Mouse (Mus musculus): Measurements from ENCODE around the gene Aar2. TPM values are rescaled to one million over a fixed set of nuclear protein-coding genes. Genes with fewer than 3 reads are reported as not detected.

Gene Aar2
- 15.5 and 28.5 TPM in 2 replicates for total RNA-seq (2023)

DNA sequence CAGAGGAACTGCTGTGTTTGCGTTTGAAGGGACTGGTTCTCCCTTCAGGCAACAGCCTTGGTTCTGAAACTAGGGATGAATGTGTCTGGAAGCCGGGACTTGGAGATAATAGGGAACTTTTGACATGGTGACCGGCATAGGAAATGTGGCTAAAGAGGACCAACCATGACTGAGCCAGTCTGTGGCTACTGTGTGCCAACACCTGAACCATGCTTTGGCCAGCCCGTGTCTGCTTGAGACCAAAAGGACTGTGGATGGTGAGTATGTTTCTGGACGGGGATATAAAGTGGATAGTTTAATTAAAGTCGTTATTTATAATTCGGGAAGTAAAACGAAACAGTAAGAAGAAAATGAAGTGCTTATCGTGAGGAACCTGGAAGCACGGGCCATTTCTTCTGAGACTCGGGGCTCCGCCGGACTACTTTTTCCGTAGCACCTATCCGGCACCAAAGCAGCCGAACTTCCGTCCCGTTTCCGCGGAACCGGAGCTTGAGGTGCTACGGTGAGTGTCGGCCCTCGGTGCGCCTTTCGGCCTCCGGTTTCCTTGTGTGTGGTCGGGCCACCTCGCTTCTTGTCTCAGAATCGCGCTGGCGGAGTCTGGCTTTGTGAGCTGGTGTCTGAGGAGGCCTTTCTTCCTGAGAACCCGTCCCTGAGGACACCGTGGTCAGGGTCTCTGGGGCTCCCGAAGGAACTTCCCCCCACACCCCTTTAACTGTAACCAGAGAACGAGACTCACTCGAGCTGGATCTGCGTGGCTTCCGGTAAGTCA lies at the start of gene Aar2:
TSS of gene Aar2 (plus strand) at position 462 of the 769 bp plus-strand sequence.

DNA sequence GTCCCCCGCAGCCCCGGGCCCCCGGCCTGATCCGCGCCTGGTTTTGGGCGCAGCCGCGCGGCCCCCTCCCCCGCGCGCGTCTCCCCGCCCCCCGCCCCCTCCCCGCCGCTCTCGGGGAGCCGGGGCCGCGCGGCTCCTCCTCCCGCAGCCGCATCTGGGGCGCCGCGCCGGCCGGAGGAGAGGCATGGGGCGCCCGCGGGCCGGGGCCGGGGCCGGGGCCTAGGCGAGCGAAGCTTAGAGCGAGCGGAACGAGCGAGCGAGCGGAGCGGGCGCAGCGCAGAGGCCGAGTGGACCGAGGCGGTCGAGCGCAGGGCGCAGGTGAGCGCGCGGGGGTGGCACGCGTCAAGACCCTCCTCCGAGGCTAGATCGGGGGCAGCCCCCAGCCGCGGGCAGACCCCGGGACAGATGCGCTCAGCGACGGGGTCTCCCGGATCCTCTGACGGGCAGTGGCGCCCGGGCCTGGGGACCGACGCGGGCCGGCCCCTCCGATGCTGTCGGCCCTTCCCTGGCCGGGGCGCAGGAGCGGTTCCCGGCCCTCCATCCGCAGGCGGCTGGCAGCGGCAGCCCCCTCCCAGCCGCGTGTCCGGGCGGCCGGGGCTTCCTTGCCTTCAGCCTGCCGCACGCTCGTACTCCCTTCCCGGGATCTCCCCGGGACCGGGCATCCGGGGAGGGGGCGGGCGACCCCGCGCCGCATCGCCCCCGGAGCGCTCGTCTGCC lies 66.3 kb downstream of the Aar2 start, which contains the start of gene Dlgap4:
TSS of gene Dlgap4 (plus strand) at position 165 of the 717 bp plus-strand sequence.

Other genes with a start within 250 kb of the Aar2 start
- 6.1 and 11.3 TPM in 2 replicates for gene Cnbd2, start 235.3 kb upstream of the Aar2 start, total RNA-seq (2023)
- 148 and 170 TPM in 2 replicates for gene Scand1, start 234.9 kb upstream of the Aar2 start, total RNA-seq (2023)
- 0.50 TPM in 1 of 2 replicates, not detected in the other for gene Epb41l1, start 126.7 kb upstream of the Aar2 start, total RNA-seq (2023)
- gene Dlgap4, start 66.1 kb downstream of the Aar2 start, total RNA-seq (2023), result 81.2 and 94.7 TPM in 2 replicates
- gene Myl9, start 227.8 kb downstream of the Aar2 start, total RNA-seq (2023), result 0.98 TPM in 1 of 2 replicates, not detected in the other

Measured in neutrophil, adult 65 days (primary cell).